Mouse (Mus musculus) erythroblast, embryonic 14.5 days (primary cell): ENCODE results near the gene Ptpn14.

Source experiments
- GATA1 ChIP-seq: IDR thresholded peaks from 2 replicates; pipeline ENCODE4 v1.6.1; 2012; ENCODE audit warnings: low read length, inconsistent platforms, mixed read lengths
- TAL1 ChIP-seq: IDR thresholded peaks from 3 replicates; pipeline ENCODE4 v1.6.1; 2012; ENCODE audit warnings: low read length, inconsistent platforms, mixed read lengths

DNA sequence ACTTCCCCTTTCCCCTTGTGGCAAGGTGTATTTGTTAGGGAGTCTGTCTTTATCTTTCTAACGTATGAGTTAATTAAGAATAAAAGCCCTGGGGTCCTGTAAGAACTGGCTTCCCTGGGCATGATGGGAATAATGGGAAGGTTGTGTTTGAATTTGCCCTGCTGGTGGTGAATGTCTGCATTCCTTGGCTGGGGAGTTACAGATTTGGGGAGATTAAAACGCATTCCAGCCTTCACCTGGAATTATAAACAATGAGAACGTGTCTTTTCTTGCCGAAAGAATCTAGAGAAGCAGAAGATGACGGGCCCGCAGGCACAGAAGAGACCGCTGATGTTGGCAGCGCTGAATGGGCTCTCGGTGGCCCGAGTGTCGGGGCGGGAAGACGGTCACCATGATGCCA lies 126.6 kb downstream of the Ptpn14 start:
- TF ChIP-seq GATA1: no peak
- TF ChIP-seq TAL1: no peak
